ENCODE assay signal across 20 mouse cellular contexts in the genomic region with DNA sequence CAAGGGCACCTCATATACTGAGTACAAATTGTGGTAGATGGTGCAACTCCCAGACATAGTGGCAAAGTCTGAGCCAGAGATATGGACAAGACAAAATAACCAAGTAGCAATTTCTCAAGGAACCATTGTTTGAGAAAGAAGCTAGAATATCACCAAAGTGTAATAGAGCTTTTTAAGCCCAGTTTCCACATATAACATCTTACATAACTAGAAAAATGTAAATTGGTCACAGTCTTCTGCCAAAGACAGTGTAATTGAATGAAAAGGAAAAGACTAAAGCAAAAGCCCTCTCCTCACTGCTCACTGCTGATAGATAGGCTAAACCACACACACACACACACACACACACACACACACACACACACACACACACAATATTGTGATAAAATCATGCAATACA.
DNase-seq lines count a peak whose midpoint lies in the region; ATAC-seq lines count a peak whose summit lies in the region.
"Had no signal": no experiment of that assay in that cellular context is flagged by ENCODE, and none has a peak within 500 bp of the region (broad histone marks: within the 10 kb centered on the region; RNA-seq: fewer than 3 reads in every experiment).

No protein-coding gene starts in this region.

- intact Hi-C loops in heart, postnatal 25 days (cut with DNase I) = no loop called here

- DNase-seq in frontal cortex, postnatal 10 days (ENCODE audit: low spot score in 2 of 2) = no peak
- DNase-seq in brain, adult 2 months (ENCODE audit: low read depth, low spot score) = peak; percentile 16
- peak; percentile 22 for DNase-seq in telencephalon, adult 2 months (ENCODE audit: low read depth, low spot score)
- no peak for DNase-seq in heart, postnatal 25 days (ENCODE audit: low spot score)
- no peak for DNase-seq in gastrocnemius, adult 18-20 months (ENCODE audit: low spot score)
- DNase-seq: adrenal gland, adult 2 months; adrenal gland, adult 8-10 months; adrenal gland, postnatal 10 days; adrenal gland, postnatal 14 days; adrenal gland, postnatal 25 days; adrenal gland, postnatal 36 days; B cell, adult 2 months; cerebellum, adult 11 months; cerebellum, adult 11-12 months; cerebellum, adult 18-20 months; cerebellum, adult 2 months had no signal

- peak; percentile 97 for ATAC-seq in frontal cortex, adult (ENCODE audit: low TSS enrichment)
- ATAC-seq: activated CD4-positive, CD25-positive, alpha-beta regulatory T cell, adult 4 months; CD4-positive, CD25-positive, alpha-beta regulatory T cell, adult 4 months; Patski had no signal

Comparison
In these comparisons a context has a peak if more than half of its experiments do, and no peak if none do; other contexts are left out.
1. DNase-seq: peak in brain, adult 2 months (single experiment) and telencephalon, adult 2 months (single experiment); none in frontal cortex, postnatal 10 days (0 of 2), heart, postnatal 25 days (single experiment) and gastrocnemius, adult 18-20 months (single experiment).